Mouse (Mus musculus): ENCODE results near the gene Pappa. TPM values are rescaled to one million over a fixed set of nuclear protein-coding genes. Genes with fewer than 3 reads are reported as not detected.

The Pappa gene
- polyA plus RNA-seq, 1 experiment, result 0.15 TPM

- TF ChIP-seq POLR2A (IDR thresholded peaks at IDR 0.05; ENCODE audit: control insufficient read depth, extremely low read depth, insufficient read depth, low read length, poor library complexity) (no peak), CTCF (IDR thresholded peaks at IDR 0.05; ENCODE audit: borderline replicate concordance, control insufficient read depth, extremely low read depth, insufficient read depth, low read length, poor library complexity) (no peak)
- 94% methylated on average over 4 of the region's 4 CpGs for WGBS
Observed at GRCm38 (mm10) chr4:65399457-65399856, 275.5 kb downstream of the Pappa start.

GRCm38 (mm10) chr4:65402286-65402685 is 278.3 kb downstream of the Pappa start:
- Histone ChIP-seq H3K27me3 (ENCODE audit: control insufficient read depth, insufficient read depth, low read length) (no peaks in the 10 kb centered on the region), H3K4me3 (ENCODE audit: control insufficient read depth, insufficient read depth, low read length) (no peak overlapping the region), H3K4me1 (replicated peaks; ENCODE audit: control insufficient read depth, insufficient read depth, low read length) (no peaks in the 10 kb centered on the region), H3K36me3 (ENCODE audit: control insufficient read depth, insufficient read depth, low read length) (no peaks in the 10 kb centered on the region), H3K27ac (ENCODE audit: control insufficient read depth, insufficient read depth, low read length) (no peak overlapping the region)
- DNase-seq, result no peak
- WGBS, result 88% methylated on average over 5 of the region's 5 CpGs
- TF ChIP-seq POLR2A (IDR thresholded peaks at IDR 0.05; ENCODE audit: control insufficient read depth, extremely low read depth, insufficient read depth, low read length, poor library complexity), result no peak
- no peak for TF ChIP-seq CTCF (IDR thresholded peaks at IDR 0.05; ENCODE audit: borderline replicate concordance, control insufficient read depth, extremely low read depth, insufficient read depth, low read length, poor library complexity)

More at GRCm38 (mm10) chr4:65399457-65399856, 275.5 kb downstream of the Pappa start:
- Histone ChIP-seq H3K4me1 (replicated peaks; ENCODE audit: control insufficient read depth, insufficient read depth, low read length) (no peaks in the 10 kb centered on the region), H3K36me3 (ENCODE audit: control insufficient read depth, insufficient read depth, low read length) (no peaks in the 10 kb centered on the region), H3K27me3 (ENCODE audit: control insufficient read depth, insufficient read depth, low read length) (no peaks in the 10 kb centered on the region), H3K27ac (ENCODE audit: control insufficient read depth, insufficient read depth, low read length) (no peak overlapping the region), H3K4me3 (ENCODE audit: control insufficient read depth, insufficient read depth, low read length) (no peak overlapping the region)
- no peak for DNase-seq

- Histone ChIP-seq H3K4me3 (ENCODE audit: control insufficient read depth, insufficient read depth, low read length) (no peak overlapping the region), H3K4me1 (replicated peaks; ENCODE audit: control insufficient read depth, insufficient read depth, low read length) (no peaks in the 10 kb centered on the region), H3K27me3 (ENCODE audit: control insufficient read depth, insufficient read depth, low read length) (no peaks in the 10 kb centered on the region), H3K36me3 (ENCODE audit: control insufficient read depth, insufficient read depth, low read length) (no peaks in the 10 kb centered on the region), H3K27ac (ENCODE audit: control insufficient read depth, insufficient read depth, low read length) (no peak overlapping the region)
- 50% methylated on average over 6 of the region's 6 CpGs for WGBS
- TF ChIP-seq CTCF (IDR thresholded peaks at IDR 0.05; ENCODE audit: borderline replicate concordance, control insufficient read depth, extremely low read depth, insufficient read depth, low read length, poor library complexity) (no peak), POLR2A (IDR thresholded peaks at IDR 0.05; ENCODE audit: control insufficient read depth, extremely low read depth, insufficient read depth, low read length, poor library complexity) (no peak)
- DNase-seq, result no peak
Observed at GRCm38 (mm10) chr4:65402836-65403634, 279.1 kb downstream of the Pappa start.
